Mouse (Mus musculus): ENCODE results near the gene Tnip1.
"Not testable (repeated sequence)": the region's sequence is repeated elsewhere in the genome, so short reads cannot be mapped to it uniquely, and the experiment has no call there.

The Tnip1 gene

GRCm38 (mm10) chr11:54973481-54974212 is 10.9 kb upstream of the Tnip1 start:
- intact Hi-C loops (cut with DNase I) = no loop called here

- intact Hi-C loops (cut with DNase I) = no loop called here
These were observed 10.1 kb upstream of the Tnip1 start for GRCm38 (mm10) chr11:54972789-54973188.

GRCm38 (mm10) chr11:54972049-54972723 is 9.5 kb upstream of the Tnip1 start:
- intact Hi-C loops (cut with DNase I) = no loop called here

- intact Hi-C loops (cut with DNase I) = no loop called here
These were observed 8.8 kb upstream of the Tnip1 start for GRCm38 (mm10) chr11:54971365-54972048.

- intact Hi-C loops (cut with DNase I) = no loop called here
These were observed 2.5 kb upstream of the Tnip1 start for GRCm38 (mm10) chr11:54965234-54965633.

- intact Hi-C loops (cut with DNase I) = no loop called here
These were observed 796 bp downstream of the Tnip1 start for GRCm38 (mm10) chr11:54961921-54962320.

GRCm38 (mm10) chr11:54961164-54961850 is 1.4 kb downstream of the Tnip1 start:
- intact Hi-C loops (cut with DNase I) = no loop called here

- intact Hi-C loops (cut with DNase I) = no loop called here
These were observed 2.5 kb downstream of the Tnip1 start for GRCm38 (mm10) chr11:54960251-54960650.

GRCm38 (mm10) chr11:54958571-54959073 is 4.1 kb downstream of the Tnip1 start:
- intact Hi-C loops (cut with DNase I) = no loop called here

GRCm38 (mm10) chr11:54957708-54958107 is 5.0 kb downstream of the Tnip1 start:
- intact Hi-C loops (cut with DNase I) = not testable (repeated sequence)

GRCm38 (mm10) chr11:54956912-54957311 is 5.8 kb downstream of the Tnip1 start:
- intact Hi-C loops (cut with DNase I) = no loop called here

GRCm38 (mm10) chr11:54955735-54956480 is 6.8 kb downstream of the Tnip1 start:
- intact Hi-C loops (cut with DNase I) = no loop called here

GRCm38 (mm10) chr11:54955400-54955734 is 7.3 kb downstream of the Tnip1 start:
- intact Hi-C loops (cut with DNase I) = not testable (repeated sequence)

GRCm38 (mm10) chr11:54954716-54955115 is 8.0 kb downstream of the Tnip1 start:
- intact Hi-C loops (cut with DNase I) = no loop called here

GRCm38 (mm10) chr11:54953993-54954446 is 8.7 kb downstream of the Tnip1 start:
- intact Hi-C loops (cut with DNase I) = no loop called here

GRCm38 (mm10) chr11:54952651-54953050 is 10.1 kb downstream of the Tnip1 start:
- intact Hi-C loops (cut with DNase I) = no loop called here

- intact Hi-C loops (cut with DNase I) = no loop called here
These were observed 12.0 kb downstream of the Tnip1 start for GRCm38 (mm10) chr11:54950684-54951083.

- intact Hi-C loops (cut with DNase I) = no loop called here
These were observed 13.0 kb downstream of the Tnip1 start for GRCm38 (mm10) chr11:54949717-54950116.

GRCm38 (mm10) chr11:54944702-54945101 is 18.0 kb downstream of the Tnip1 start:
- intact Hi-C loops (cut with DNase I) = no loop called here

- intact Hi-C loops (cut with DNase I) = no loop called here
These were observed 22.7 kb downstream of the Tnip1 start for GRCm38 (mm10) chr11:54940056-54940455.

- intact Hi-C loops (cut with DNase I) = no loop called here
These were observed 23.2 kb downstream of the Tnip1 start for GRCm38 (mm10) chr11:54939501-54939900.

Measured in adrenal gland (tissue).